Mouse (Mus musculus): ENCODE results near the gene Tmem114.

The Tmem114 gene

GRCm38 (mm10) chr16:8424971-8425330 is at the start of gene Tmem114:
Tmem114 (minus strand) TSS chr16:8425136.
- peak; percentile 51 for DNase-seq (ENCODE audit: low read depth, low spot score)

- peak; percentile 95 for DNase-seq (ENCODE audit: low read depth, low spot score)
Observed at GRCm38 (mm10) chr16:8470603-8471481, 45.9 kb upstream of the Tmem114 start, which contains the start of gene Mettl22. Mettl22 (plus strand) TSS chr16:8470788.

GRCm38 (mm10) chr16:8470132-8470531 is 45.2 kb upstream of the Tmem114 start:
- DNase-seq (ENCODE audit: low read depth, low spot score) = no peak

GRCm38 (mm10) chr16:8459098-8459497 is 34.2 kb upstream of the Tmem114 start:
- DNase-seq (ENCODE audit: low read depth, low spot score) = peak; percentile 80

- no peak for DNase-seq (ENCODE audit: low read depth, low spot score)
Observed at GRCm38 (mm10) chr16:8458391-8458790, 33.5 kb upstream of the Tmem114 start.

- DNase-seq (ENCODE audit: low read depth, low spot score) = peak; percentile 8
Observed at GRCm38 (mm10) chr16:8455221-8455620, 30.3 kb upstream of the Tmem114 start.

GRCm38 (mm10) chr16:8453301-8453700 is 28.4 kb upstream of the Tmem114 start:
- no peak for DNase-seq (ENCODE audit: low read depth, low spot score)

GRCm38 (mm10) chr16:8446256-8446655 is 21.3 kb upstream of the Tmem114 start:
- no peak for DNase-seq (ENCODE audit: low read depth, low spot score)

- DNase-seq (ENCODE audit: low read depth, low spot score) = no peak
Observed at GRCm38 (mm10) chr16:8444911-8445310, 20.0 kb upstream of the Tmem114 start.

- no peak for DNase-seq (ENCODE audit: low read depth, low spot score)
Observed at GRCm38 (mm10) chr16:8432616-8433015, 7.7 kb upstream of the Tmem114 start.

GRCm38 (mm10) chr16:8429531-8429930 is 4.6 kb upstream of the Tmem114 start:
- peak; percentile 61 for DNase-seq (ENCODE audit: low read depth, low spot score)

GRCm38 (mm10) chr16:8425736-8426135 is 800 bp upstream of the Tmem114 start:
- DNase-seq (ENCODE audit: low read depth, low spot score) = no peak

- DNase-seq (ENCODE audit: low read depth, low spot score) = peak; percentile 62
Observed at GRCm38 (mm10) chr16:8424161-8424970, 570 bp downstream of the Tmem114 start.

GRCm38 (mm10) chr16:8423626-8424114 is 1.3 kb downstream of the Tmem114 start:
- DNase-seq (ENCODE audit: low read depth, low spot score) = no peak

- no peak for DNase-seq (ENCODE audit: low read depth, low spot score)
Observed at GRCm38 (mm10) chr16:8420842-8421241, 4.1 kb downstream of the Tmem114 start.

- peak; percentile 85 for DNase-seq (ENCODE audit: low read depth, low spot score)
Observed at GRCm38 (mm10) chr16:8420381-8420780, 4.6 kb downstream of the Tmem114 start.

- DNase-seq (ENCODE audit: low read depth, low spot score) = no peak
Observed at GRCm38 (mm10) chr16:8419666-8420065, 5.3 kb downstream of the Tmem114 start.

- no peak for DNase-seq (ENCODE audit: low read depth, low spot score)
Observed at GRCm38 (mm10) chr16:8418126-8418525, 6.8 kb downstream of the Tmem114 start.

- no peak for DNase-seq (ENCODE audit: low read depth, low spot score)
Observed at GRCm38 (mm10) chr16:8417011-8417720, 7.8 kb downstream of the Tmem114 start.

- no peak for DNase-seq (ENCODE audit: low read depth, low spot score)
Observed at GRCm38 (mm10) chr16:8415996-8416395, 8.9 kb downstream of the Tmem114 start.

- no peak for DNase-seq (ENCODE audit: low read depth, low spot score)
Observed at GRCm38 (mm10) chr16:8413441-8413840, 11.5 kb downstream of the Tmem114 start.

- peak; percentile 76 for DNase-seq (ENCODE audit: low read depth, low spot score)
Observed at GRCm38 (mm10) chr16:8412213-8412612, 12.7 kb downstream of the Tmem114 start.

Measured in brain, adult 2 months (tissue).